Mouse (Mus musculus) MEL (cell line): Measurements from ENCODE around the gene Axin2.

ENCODE experiments used
- BHLHE40 ChIP-seq: IDR thresholded peaks from 2 replicates; pipeline ENCODE4 v1.6.1; 2012; ENCODE audit warnings: low read depth, mild to moderate bottlenecking, inconsistent platforms, low read length, improper control_type of control experiment, borderline replicate concordance
- CTCF ChIP-seq, 3 experiments: IDR thresholded peaks in 2 of 3; conservative IDR thresholded peaks in 1 of 3; 2 replicates each; pipeline ENCODE4 v1.5.1; 2011 to 2012; ENCODE audit warnings: low read length in 3 of 3, low read depth in 2 of 3, mild to moderate bottlenecking in 2 of 3, improper control_type of control experiment in 1 of 3, inconsistent platforms in 1 of 3, mixed read lengths in 1 of 3, moderate library complexity in 1 of 3; ENCODE audit not compliant: control insufficient read depth in 1 of 3, insufficient read depth in 1 of 3, poor library complexity in 1 of 3, severe bottlenecking in 1 of 3
- E2F4 ChIP-seq: IDR thresholded peaks from 2 replicates; pipeline ENCODE4 v1.6.1; 2011; ENCODE audit warnings: low read depth, low read length, improper control_type of control experiment, borderline replicate concordance
- EP300 ChIP-seq, 2 experiments: IDR thresholded peaks; 2 replicates each; pipeline ENCODE4 v1.6.1; 2011; ENCODE audit warnings: improper control_type of control experiment in 2 of 2, low read length in 2 of 2, low read depth in 1 of 2, mild to moderate bottlenecking in 1 of 2
- ETS1 ChIP-seq: IDR thresholded peaks from 2 replicates; pipeline ENCODE4 v1.6.1; 2012; ENCODE audit warnings: low read depth, mild to moderate bottlenecking, inconsistent platforms, low read length, improper control_type of control experiment, moderate library complexity
- JUND ChIP-seq: IDR thresholded peaks from 2 replicates; pipeline ENCODE4 v1.6.1; 2011; ENCODE audit warnings: low read depth, mild to moderate bottlenecking, improper control_type of control experiment, low read length
- KAT2A ChIP-seq: conservative IDR thresholded peaks from 2 replicates; pipeline ENCODE4 v1.6.1; 2012; ENCODE audit warnings: low read depth, low read length, improper control_type of control experiment, inconsistent platforms
- MAX ChIP-seq: IDR thresholded peaks from 2 replicates; pipeline ENCODE4 v1.6.1; 2011; ENCODE audit warnings: low read length, improper control_type of control experiment
- MAZ ChIP-seq: IDR thresholded peaks from 2 replicates; pipeline ENCODE4 v1.6.1; 2012; ENCODE audit warnings: low read depth, mild to moderate bottlenecking, inconsistent platforms, low read length, improper control_type of control experiment
- POLR2A ChIP-seq, 2 experiments: IDR thresholded peaks; 2 replicates each; pipeline ENCODE4 v1.6.1; 2011 to 2012; ENCODE audit warnings: low read length in 2 of 2, mild to moderate bottlenecking in 2 of 2, control low read depth in 1 of 2, improper control_type of control experiment in 1 of 2, low read depth in 1 of 2, moderate library complexity in 1 of 2; ENCODE audit not compliant: control insufficient read depth in 1 of 2, insufficient read depth in 1 of 2, poor library complexity in 1 of 2
- POLR2AphosphoS2 ChIP-seq: IDR thresholded peaks from 2 replicates; pipeline ENCODE4 v1.6.1; 2011; ENCODE audit warnings: low read length, improper control_type of control experiment
- POLR2AphosphoS5 ChIP-seq: IDR thresholded peaks from 2 replicates; pipeline ENCODE4 v1.6.1; 2012; ENCODE audit warnings: low read depth, borderline replicate concordance, mild to moderate bottlenecking, inconsistent platforms, low read length, moderate library complexity, mixed read lengths
- TCF12 ChIP-seq: IDR thresholded peaks from 2 replicates; pipeline ENCODE4 v1.6.1; 2014; ENCODE audit warnings: low read depth, mild to moderate bottlenecking, inconsistent platforms, low read length, improper control_type of control experiment, moderate library complexity
- ZNF384 ChIP-seq: IDR thresholded peaks from 2 replicates; pipeline ENCODE4 v1.6.1; 2012; ENCODE audit warnings: low read depth, mild to moderate bottlenecking, inconsistent platforms, low read length, improper control_type of control experiment

- TF ChIP-seq EP300 (IDR thresholded peaks at IDR 0.05; ENCODE audit: low read depth in 1 of 2, low read length in 2 of 2) (no peak), BHLHE40 (no peak), POLR2A (IDR thresholded peaks at IDR 0.05; ENCODE audit: control insufficient read depth in 1 of 2, insufficient read depth in 1 of 2, low read depth in 1 of 2, low read length in 2 of 2, poor library complexity in 1 of 2) (no peak), CTCF (IDR thresholded peaks at IDR 0.05 in 2 of 3, conservative IDR thresholded peaks at IDR 0.05 in 1 of 3; ENCODE audit: control insufficient read depth in 1 of 3, insufficient read depth in 1 of 3, low read depth in 2 of 3, low read length in 3 of 3, poor library complexity in 1 of 3, severe bottlenecking in 1 of 3) (no peak), MAZ (no peak), POLR2AphosphoS5 (no peak), MAX (no peak), E2F4 (no peak), ZNF384 (no peak), TCF12 (no peak), POLR2AphosphoS2 (no peak), KAT2A (no peak), ETS1 (no peak), JUND (no peak)
Observed at GRCm38 (mm10) chr11:108876633-108877205, 43.4 kb upstream of the Axin2 start.
